Mouse (Mus musculus) c-Kit-positive CD71-negative TER-119-negative erythroid progenitor cells, embryonic 14.5 days (primary cell): ENCODE results near the gene Ccl28.
"Not testable (repeated sequence)": the region's sequence is repeated elsewhere in the genome, so short reads cannot be mapped to it uniquely, and the experiment has no call there.

ENCODE experiments used
- DNase-seq: peaks from one replicate; pipeline ENCODE4 v3.0.0-alpha.2; 2013; ENCODE audit warnings: low read depth

The Ccl28 gene

DNA sequence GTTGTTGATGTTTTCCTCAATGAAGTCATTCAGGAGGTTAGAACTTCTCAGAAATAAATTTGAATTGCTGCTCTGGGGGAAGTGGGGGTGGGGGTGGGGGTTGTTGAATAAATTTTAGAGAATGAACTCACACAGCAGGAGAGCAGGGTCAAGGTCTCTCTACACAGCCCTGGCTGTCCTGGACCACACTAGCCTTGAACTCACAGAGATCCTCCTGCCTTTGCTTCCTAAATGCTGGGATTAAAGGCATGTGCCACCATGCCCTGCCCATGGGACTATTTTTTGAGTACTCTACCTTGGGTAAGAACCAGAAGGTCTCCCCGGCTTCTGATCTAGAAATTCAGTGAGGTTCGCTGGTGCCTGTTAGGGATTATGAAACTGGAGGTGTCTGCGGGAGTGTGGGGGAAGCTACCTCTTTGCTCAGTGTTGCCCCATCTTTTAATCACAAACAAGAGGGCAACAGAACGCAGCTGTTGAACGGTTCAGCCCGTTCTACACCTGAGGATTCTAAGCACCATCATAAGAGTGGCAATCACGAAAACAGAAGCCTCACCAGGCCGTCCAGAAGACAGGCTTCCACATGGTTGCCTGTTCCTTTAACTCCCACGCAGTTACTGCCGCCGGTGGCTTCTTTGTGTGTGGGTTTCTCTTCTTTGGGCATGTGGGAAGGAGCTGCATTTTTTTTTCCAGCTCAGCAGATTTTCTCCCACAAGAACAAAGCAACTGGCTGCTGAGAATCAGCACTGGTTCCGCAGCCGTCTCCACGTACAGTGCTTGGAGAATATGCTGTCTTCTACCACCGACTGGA is 25.5 kb downstream of the Ccl28 start:
- no peak for DNase-seq

DNA sequence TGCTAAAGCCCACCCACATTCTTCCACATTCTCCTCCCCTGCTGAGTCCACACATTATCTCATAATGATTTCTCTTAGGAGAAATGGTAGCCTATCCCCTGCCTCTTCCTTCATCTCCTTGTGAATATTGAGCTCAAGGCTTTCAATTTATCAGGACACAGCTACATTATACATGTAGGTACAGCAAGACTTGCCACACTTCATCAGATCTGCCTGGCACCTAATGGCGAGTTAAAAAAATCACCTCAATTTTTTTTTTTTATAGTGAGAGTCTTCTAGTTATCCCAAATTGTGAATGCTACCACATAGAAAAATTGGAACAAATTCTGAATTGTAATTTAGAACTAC is 26.1 kb downstream of the Ccl28 start:
- no peak for DNase-seq

DNA sequence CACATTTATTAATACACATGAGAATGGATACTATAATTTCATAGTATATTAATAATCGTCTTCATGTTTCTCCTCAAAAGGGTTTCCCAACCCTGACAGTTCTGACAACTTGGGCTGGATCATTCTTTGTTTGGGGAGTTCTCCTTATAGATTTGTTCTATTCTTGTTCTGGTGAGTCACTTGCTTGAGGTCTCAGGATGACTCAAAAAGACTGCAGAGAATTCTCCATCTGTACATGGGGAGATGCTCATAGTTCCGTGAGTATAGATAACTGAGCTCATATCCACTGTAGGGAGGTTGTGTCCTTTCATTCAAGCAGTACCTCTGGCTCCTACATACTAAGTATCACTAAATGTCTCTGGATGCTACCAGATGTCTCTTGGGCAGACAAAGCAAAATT is 31.1 kb downstream of the Ccl28 start:
- DNase-seq, result no peak

DNA sequence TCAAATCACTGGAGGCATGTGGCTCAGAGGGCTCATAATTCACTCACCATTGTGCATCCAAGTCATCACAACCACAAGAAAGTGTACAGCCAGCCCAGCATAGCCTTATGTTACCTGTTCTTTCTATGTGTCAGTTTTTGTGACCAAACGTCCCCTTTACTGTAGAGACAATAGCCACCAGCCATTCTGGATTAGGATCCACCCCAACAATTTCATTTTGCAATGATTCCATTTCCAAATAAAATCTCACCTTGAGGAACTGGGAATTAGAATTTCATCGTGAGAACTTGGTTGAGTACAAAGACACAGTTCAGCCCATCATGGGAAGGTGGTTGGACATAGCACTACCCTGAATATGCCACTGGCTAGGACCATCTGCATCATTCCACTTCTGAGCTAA is 32.6 kb downstream of the Ccl28 start:
- no peak for DNase-seq

DNA sequence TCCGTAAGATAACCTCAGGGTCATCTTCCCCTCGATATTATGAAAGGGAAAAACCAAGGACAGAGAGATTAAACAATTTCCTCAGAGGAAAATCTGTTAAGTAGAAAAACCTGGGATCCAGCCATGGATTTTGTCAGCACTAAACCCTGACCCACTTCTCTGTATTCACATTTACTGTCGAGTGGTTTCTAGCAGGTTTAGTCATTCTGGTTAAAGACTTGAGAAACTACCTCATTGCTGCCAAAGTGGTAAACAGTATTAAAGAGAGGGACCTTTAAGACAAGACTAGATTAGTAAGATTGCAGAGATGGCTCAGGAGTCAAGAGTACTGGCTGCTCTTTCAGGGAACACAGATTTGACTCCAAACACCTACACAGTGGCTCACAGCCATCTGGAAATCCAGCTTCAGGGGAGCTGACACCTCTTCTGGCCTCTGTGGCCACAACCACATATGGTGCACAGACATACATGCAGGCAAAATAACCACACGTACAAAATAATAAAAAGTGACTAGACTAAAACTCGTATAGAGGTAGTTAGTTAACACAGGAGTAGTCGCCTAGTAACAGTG is 33.3 kb downstream of the Ccl28 start:
- DNase-seq, result no peak

DNA sequence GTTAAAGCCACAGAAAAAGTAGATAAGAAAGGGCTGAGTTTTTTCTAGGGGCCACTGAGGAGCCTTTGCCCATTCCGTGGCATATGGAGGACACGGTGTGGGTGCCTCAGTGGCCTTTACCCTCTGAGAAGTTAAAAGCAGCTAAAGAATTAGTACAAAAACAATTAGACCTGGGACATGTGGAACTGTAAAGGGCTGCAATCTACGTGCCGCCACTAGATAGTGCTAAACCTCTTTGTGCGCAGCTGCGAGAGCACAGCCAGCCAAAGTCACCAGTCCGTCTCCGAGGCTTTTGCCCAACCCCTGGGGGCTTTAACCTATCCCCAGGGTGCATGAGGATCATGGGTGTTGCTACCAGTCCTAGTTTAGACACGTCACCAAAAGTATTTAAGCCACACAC is 37.8 kb downstream of the Ccl28 start:
- not testable (repeated sequence) for DNase-seq

DNA sequence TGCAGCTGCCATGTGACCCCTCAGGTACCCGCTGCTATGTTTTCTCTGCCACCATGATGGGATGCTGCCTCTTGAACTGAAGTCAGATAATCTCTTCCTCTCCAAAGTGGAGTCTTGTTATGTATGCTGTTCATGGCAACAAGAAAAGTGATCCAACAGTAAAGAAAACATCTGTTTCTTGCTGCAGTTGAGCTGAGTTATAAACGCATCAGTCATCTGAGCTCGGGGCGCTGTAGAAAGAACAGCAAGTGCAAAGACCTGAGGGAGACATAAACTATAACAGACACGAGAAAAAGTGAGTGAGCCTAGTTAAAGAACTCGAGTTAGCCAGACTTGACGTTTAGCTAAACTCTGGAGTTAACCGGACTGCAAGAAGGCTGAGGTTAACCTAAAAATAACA is 55.2 kb downstream of the Ccl28 start:
- no peak for DNase-seq

DNA sequence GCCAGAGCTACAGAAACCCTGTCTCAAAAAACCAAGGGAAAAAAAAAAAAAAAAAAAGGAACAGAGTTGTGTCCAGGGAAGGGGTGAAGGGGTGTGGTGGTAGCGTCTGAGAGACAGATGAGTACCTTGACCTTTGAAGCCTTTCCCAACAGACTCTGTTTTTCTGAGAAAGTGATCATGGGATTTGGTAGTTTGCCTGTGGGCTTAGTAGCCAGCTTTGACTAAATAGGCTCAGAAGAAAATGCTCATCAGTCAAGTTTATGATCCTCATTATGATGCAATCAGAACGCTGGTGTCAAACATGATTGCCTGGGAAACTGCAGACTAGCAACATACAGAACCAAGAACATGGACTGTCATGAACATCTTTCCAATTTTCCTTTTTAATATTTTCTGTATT is 56.1 kb downstream of the Ccl28 start:
- DNase-seq, result no peak

DNA sequence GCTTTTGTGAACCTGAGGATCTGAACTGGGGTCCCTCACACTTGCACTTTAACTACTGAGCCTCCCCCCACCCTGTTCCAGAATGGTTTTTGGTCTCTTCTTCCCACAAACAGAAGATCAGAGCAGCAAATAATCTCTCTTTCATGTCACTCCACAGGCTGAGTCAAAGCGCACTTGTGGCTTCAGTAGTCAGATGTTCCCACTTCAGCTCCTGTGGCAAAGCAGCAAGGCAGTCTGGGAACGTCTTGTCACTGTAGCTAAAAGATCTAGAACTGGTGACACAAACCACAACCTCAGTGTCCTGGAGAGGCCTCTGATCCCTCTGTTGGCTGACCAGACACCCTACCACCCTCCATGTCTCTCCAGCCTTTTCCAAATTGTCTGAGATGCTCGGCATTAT is 57.5 kb downstream of the Ccl28 start:
- DNase-seq, result no peak

DNA sequence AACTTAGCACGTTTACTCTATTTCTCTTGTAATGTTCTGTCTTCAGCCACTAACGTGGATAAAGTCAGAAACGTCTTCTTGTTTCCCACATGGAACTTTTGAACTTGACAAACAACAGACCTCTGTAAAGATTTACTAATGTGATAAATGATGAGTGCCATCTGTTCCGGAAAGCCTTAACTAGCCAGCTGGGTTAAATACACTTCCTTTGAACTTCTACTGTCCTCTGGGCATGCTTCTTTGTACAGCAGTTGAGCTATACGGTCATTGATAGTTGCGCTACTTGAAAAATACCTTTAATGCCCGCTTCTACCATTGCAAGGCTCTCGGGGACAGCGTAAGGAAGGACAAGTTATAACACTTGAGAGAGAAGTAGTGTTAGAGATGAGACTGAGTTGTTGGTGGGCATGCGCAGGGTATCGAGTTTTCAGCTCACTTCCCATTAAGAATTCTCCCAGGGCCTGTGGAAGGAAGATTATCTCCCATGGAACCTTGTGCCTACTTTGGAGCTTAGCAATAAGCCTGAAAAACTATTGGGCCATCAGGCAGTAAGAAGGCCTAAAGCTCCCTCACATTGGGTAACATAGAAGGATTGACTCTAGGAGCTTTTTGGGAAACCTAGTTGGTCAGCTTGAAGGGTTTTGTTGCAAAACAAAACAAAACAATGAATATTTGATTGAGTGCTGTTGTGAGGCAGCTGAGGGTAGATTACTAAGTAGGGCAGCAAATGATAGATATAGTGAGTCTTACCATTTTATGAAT is 61.0 kb downstream of the Ccl28 start:
- DNase-seq, result no peak

DNA sequence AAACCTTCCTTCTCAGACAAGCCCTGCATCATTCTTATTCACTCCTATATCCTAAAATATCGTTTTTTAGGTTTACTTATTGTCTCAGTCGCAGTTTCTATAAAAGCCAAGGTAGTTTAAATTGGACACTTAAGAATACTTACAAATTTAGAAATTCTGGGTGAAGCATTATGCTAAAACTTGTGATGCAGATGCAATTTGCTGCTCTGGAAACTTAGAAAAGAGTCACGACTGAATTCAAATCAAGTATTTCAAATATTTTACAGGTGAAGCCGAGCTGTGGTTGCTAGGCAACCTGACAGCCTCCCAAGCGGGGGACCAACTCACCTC is 66.1 kb downstream of the Ccl28 start:
- no peak for DNase-seq

DNA sequence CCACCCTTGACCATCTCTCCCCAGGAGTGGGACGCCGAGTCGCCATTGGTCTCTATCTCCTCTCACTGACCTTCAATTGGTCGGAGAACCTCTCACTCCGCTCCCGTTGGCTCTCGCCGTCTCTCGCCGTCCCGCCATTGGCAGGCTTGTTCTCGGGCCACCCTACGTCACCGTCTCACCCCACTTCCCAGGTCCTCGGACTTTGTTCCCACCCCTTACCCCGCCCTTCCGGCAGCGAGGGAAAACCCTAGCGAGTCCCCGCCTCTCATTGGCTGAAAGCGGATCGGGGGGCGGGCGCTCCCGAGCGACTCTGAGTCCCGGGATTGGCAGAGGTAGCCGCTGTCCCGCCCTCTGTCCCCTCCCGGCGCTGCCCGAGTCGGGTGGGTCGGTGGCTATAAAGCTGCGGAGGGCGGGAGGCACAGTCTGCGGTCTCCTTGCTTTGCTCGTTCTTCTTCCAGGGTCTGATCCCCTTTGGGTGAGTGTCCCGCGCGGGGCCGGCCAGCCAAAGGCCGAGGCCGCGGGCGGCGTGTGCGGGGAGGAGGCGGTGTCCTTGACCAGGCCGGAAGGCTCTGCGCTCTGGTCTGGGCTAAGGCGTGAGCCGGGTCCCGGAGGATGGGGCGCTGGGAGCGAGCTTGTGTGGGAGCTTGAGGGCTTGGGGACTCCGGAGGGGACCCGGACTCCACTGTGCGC is 66.6 kb downstream of the Ccl28 start, which contains the start of gene Hmgcs1:
TSS of gene Hmgcs1 (plus strand) at position 341 of the 690 bp plus-strand sequence.
- DNase-seq, result peak; percentile 98

DNA sequence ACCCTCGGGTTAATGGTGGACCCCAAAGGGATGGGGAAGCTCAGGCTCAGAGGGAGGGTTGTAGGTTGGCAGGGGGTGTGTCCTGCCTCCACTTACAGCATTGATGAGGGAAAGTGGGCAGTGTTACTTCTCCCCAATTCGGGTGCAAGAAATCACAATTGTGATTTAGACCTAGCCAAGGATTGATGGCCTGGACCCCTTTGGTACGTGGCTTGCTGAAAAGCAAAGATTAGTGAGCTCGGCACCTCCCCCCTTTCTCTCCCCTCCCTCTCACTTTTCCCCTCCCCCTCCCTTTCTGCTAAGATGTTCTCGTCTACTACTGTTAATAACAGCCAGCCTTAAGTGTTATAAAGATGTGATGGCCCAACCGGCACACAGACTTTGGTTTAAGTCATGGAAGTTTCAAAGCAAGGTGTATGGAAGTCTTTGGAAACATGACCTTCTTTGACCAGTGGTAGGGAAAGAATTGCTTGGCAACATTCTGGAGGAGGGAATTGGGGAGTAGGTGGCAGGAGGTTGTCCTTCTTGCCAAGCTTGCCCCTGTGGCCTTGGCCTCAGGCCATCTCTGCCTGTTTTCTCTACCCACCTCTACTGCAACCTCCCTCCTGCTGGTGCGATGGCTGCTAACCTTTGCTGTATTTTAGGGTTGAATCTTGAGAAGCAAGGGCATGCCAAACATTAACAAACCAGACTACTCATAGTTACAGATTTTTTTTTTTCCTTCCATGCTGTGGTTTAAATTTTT is 67.4 kb downstream of the Ccl28 start:
- DNase-seq, result no peak

DNA sequence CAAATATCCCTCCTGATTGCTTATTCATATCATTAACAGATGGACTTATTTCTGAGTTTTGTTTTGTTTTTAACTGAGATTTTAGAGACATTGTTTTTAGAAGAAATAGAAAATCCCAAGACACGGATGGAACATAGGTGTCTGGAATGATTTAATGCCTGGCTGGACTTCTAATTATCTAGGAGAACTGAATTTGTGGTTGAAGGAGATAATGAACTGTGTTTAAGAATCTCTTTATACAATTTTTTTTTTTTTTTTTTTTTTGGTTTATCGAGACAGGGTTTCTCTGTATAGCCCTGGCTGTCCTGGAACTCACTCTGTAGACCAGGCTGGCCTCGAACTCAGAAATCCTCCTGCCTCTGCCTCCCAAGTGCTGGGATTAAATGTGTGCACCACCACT is 68.3 kb downstream of the Ccl28 start:
- not testable (repeated sequence) for DNase-seq

DNA sequence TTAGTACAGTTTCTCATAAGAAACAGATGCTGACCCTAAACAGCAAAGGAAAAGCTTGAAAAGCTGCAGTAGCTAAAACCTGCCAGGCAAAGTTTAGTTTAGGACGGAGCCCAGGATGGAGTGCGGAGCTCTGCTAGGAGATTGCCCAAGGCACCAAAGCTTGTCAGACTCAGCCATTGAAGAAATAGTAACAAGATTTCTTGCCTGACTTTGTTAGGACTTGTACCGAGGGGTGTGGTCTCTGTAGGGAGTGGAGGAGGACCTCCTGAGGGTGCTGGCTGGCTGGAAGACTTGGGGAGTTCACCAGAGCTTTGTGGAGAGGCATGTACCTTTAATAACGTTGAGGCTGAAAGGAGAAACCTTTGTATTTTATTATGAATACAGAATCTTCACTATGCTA is 72.1 kb downstream of the Ccl28 start:
- no peak for DNase-seq

DNA sequence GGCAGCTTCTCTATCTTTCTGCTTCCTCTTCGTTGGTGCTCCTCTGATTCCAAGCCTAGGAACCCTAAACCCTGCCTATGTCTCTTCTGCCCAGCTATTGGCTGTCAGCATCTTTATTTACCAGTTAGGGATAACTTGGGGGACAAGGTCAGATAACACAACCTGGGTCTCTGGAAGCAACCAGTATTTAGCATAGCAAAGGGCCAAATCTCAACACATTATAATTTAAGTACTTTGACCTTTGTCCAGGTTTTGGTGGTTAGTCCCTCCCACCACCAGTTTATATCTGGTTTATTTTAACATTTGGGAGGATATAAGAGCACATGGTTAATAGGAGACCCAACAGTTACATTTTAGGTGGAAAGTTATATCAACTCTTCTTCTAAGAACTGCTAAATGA is 72.9 kb downstream of the Ccl28 start:
- no peak for DNase-seq

DNA sequence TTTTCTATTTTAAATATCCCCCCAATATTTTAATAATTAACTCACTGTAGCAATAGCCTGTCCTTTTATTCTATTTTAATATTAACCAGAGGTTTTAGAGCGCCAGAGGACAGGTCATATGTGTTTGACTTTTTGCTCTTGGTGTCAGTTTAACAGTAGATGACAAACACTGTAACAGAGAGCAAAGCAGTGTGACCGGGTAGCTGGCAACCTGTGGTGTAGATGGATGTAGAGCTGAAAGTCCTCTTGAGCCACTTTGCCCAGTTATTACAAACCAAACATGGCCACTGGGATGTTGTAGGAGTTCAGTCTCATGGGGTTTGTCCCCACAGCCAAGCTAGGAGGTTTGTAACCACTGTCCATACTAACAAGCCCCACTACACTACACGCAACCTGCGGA is 74.8 kb downstream of the Ccl28 start:
- no peak for DNase-seq
